Mouse (Mus musculus): ENCODE data around the gene Vipr1. TPM values are rescaled to one million over a fixed set of nuclear protein-coding genes. Genes with fewer than 3 reads are reported as not detected.
A peak's percentile ranks its signal among the peaks of the same experiment; 100 is the strongest.
"Not testable (repeated sequence)": the region's sequence is repeated elsewhere in the genome, so short reads cannot be mapped to it uniquely, and the experiment has no call there.

Gene Vipr1
- polyA plus RNA-seq (2016; fragmentation: Nextera tagmentation; extraction: Ambion mirVana) = 0.62 and 0.73 TPM in 2 replicates

GRCm38 (mm10) chr9:121642401-121643181, at the start of gene Vipr1:
Gene Vipr1 (plus strand): TSS chr9:121642716.
- Histone ChIP-seq H3K9me3 (no peaks in the 10 kb centered on the region), H3K4me1 (peaks cover 16% of the 10 kb centered on the region; the same call in 1 of the 2 replicates), H3K9ac (peak within 1 kb of the TSS; percentile 44), H3K4me3 (peak within 1 kb of the TSS; percentile 55), H3K36me3 (no peaks in the 10 kb centered on the region), H3K27ac (no peak within 1 kb of the TSS), H3K27me3 (peaks cover 67% of the 10 kb centered on the region), H3K4me2 (replicated peaks) (peak within 1 kb of the TSS; percentile 91)
- under 1% methylated on average over 79 of the region's 79 CpGs for WGBS
- peak; percentile 80 for ATAC-seq (ENCODE audit: insufficient number of reproducible peaks, insufficient read depth, low FRiP score, low TSS enrichment)

- no peak overlapping the region for H3K4me3 ChIP-seq
- H3K27me3 ChIP-seq = no peaks in the 10 kb centered on the region
- H3K27ac ChIP-seq = no peak overlapping the region
- H3K4me1 ChIP-seq = peaks cover 13% of the 10 kb centered on the region; the same call in 1 of the 2 replicates
- ATAC-seq (ENCODE audit: insufficient number of reproducible peaks, insufficient read depth, low FRiP score, low TSS enrichment) = no peak
- no peaks in the 10 kb centered on the region for H3K36me3 ChIP-seq
- WGBS = 76% methylated on average over 13 of the region's 13 CpGs
- H3K9ac ChIP-seq = no peak overlapping the region
- H3K9me3 ChIP-seq = peaks cover 5% of the 10 kb centered on the region; the same call in 1 of the 2 replicates
- H3K4me2 ChIP-seq (replicated peaks) = no peak overlapping the region
Observed at GRCm38 (mm10) chr9:121592948-121593550, 49.5 kb upstream of the Vipr1 start.

- H3K36me3 ChIP-seq; H3K27ac ChIP-seq; H3K4me3 ChIP-seq; H3K9ac ChIP-seq; H3K4me2 ChIP-seq (replicated peaks); ATAC-seq (ENCODE audit: insufficient number of reproducible peaks, insufficient read depth, low FRiP score, low TSS enrichment); H3K9me3 ChIP-seq; H3K27me3 ChIP-seq: not testable (repeated sequence)
- WGBS = 60% methylated on average over 3 of the region's 3 CpGs
- H3K4me1 ChIP-seq = peaks cover 13% of the 10 kb centered on the region; the same call in 1 of the 2 replicates
Observed at GRCm38 (mm10) chr9:121593768-121594167, 48.7 kb upstream of the Vipr1 start.

GRCm38 (mm10) chr9:121594771-121595170, 47.7 kb upstream of the Vipr1 start:
- peak overlapping the region; percentile 15; the same call in 1 of the 2 replicates for H3K9ac ChIP-seq
- no peaks in the 10 kb centered on the region for H3K9me3 ChIP-seq
- no peaks in the 10 kb centered on the region for H3K27me3 ChIP-seq
- H3K36me3 ChIP-seq = no peaks in the 10 kb centered on the region
- peaks cover 13% of the 10 kb centered on the region; the same call in 1 of the 2 replicates for H3K4me1 ChIP-seq
- no peak overlapping the region for H3K4me3 ChIP-seq
- H3K4me2 ChIP-seq (replicated peaks) = no peak overlapping the region
- H3K27ac ChIP-seq = no peak overlapping the region
- WGBS = 65% methylated on average over 4 of the region's 4 CpGs
- ATAC-seq (ENCODE audit: insufficient number of reproducible peaks, insufficient read depth, low FRiP score, low TSS enrichment) = no peak

GRCm38 (mm10) chr9:121598106-121598505, 44.4 kb upstream of the Vipr1 start:
- Histone ChIP-seq H3K4me2 (replicated peaks) (no peak overlapping the region), H3K4me3 (no peak overlapping the region), H3K27me3 (no peaks in the 10 kb centered on the region), H3K36me3 (no peaks in the 10 kb centered on the region), H3K27ac (no peak overlapping the region), H3K9me3 (no peaks in the 10 kb centered on the region), H3K4me1 (peaks cover 26% of the 10 kb centered on the region), H3K9ac (no peak overlapping the region)
- 88% methylated on average over 2 of the region's 2 CpGs for WGBS
- ATAC-seq (ENCODE audit: insufficient number of reproducible peaks, insufficient read depth, low FRiP score, low TSS enrichment) = no peak

- Histone ChIP-seq H3K4me3 (no peak overlapping the region), H3K9ac (no peak overlapping the region), H3K4me1 (peaks cover 18% of the 10 kb centered on the region), H3K4me2 (replicated peaks) (no peak overlapping the region), H3K27me3 (no peaks in the 10 kb centered on the region), H3K9me3 (no peaks in the 10 kb centered on the region), H3K27ac (no peak overlapping the region), H3K36me3 (no peaks in the 10 kb centered on the region)
- 76% methylated on average over 6 of the region's 6 CpGs for WGBS
- no peak for ATAC-seq (ENCODE audit: insufficient number of reproducible peaks, insufficient read depth, low FRiP score, low TSS enrichment)
Observed at GRCm38 (mm10) chr9:121599551-121599950, 43.0 kb upstream of the Vipr1 start.

GRCm38 (mm10) chr9:121600201-121600860, 42.2 kb upstream of the Vipr1 start:
- Histone ChIP-seq H3K9me3 (no peaks in the 10 kb centered on the region), H3K4me2 (replicated peaks) (no peak overlapping the region; the same call in 1 of the 2 replicates), H3K4me1 (peaks cover 13% of the 10 kb centered on the region), H3K9ac (no peak overlapping the region), H3K27me3 (no peaks in the 10 kb centered on the region), H3K4me3 (no peak overlapping the region), H3K36me3 (no peaks in the 10 kb centered on the region), H3K27ac (peak overlapping the region; percentile 17)
- no peak for ATAC-seq (ENCODE audit: insufficient number of reproducible peaks, insufficient read depth, low FRiP score, low TSS enrichment)
- WGBS = 43% methylated on average over 13 of the region's 13 CpGs

- no peak overlapping the region for H3K4me3 ChIP-seq
- no peak overlapping the region; the same call in 1 of the 2 replicates for H3K4me2 ChIP-seq (replicated peaks)
- H3K27ac ChIP-seq = peak overlapping the region; percentile 17
- no peaks in the 10 kb centered on the region for H3K36me3 ChIP-seq
- H3K9me3 ChIP-seq = no peaks in the 10 kb centered on the region
- peaks cover 13% of the 10 kb centered on the region for H3K4me1 ChIP-seq
- WGBS = 32% methylated on average over 6 of the region's 6 CpGs
- ATAC-seq (ENCODE audit: insufficient number of reproducible peaks, insufficient read depth, low FRiP score, low TSS enrichment) = no peak
- H3K27me3 ChIP-seq = no peaks in the 10 kb centered on the region
- no peak overlapping the region for H3K9ac ChIP-seq
Observed at GRCm38 (mm10) chr9:121600861-121601427, 41.6 kb upstream of the Vipr1 start.

- Histone ChIP-seq H3K36me3 (no peaks in the 10 kb centered on the region), H3K9ac (no peak overlapping the region), H3K4me3 (no peak overlapping the region), H3K4me2 (replicated peaks) (no peak overlapping the region), H3K27me3 (no peaks in the 10 kb centered on the region), H3K27ac (no peak overlapping the region), H3K9me3 (no peaks in the 10 kb centered on the region), H3K4me1 (peaks cover 13% of the 10 kb centered on the region)
- WGBS = 80% methylated on average over 2 of the region's 2 CpGs
- ATAC-seq (ENCODE audit: insufficient number of reproducible peaks, insufficient read depth, low FRiP score, low TSS enrichment) = no peak
Observed at GRCm38 (mm10) chr9:121602381-121602780, 40.1 kb upstream of the Vipr1 start.

GRCm38 (mm10) chr9:121605414-121606278, 36.9 kb upstream of the Vipr1 start:
- peaks cover 12% of the 10 kb centered on the region for H3K4me1 ChIP-seq
- ATAC-seq (ENCODE audit: insufficient number of reproducible peaks, insufficient read depth, low FRiP score, low TSS enrichment) = no peak
- 0 out of 2 replicates have a peak, but pooled peaks cover 2% of the 10 kb centered on the region for H3K27me3 ChIP-seq
- H3K4me2 ChIP-seq (replicated peaks) = no peak overlapping the region
- no peak overlapping the region for H3K27ac ChIP-seq
- H3K9ac ChIP-seq = no peak overlapping the region
- H3K4me3 ChIP-seq = no peak overlapping the region
- 55% methylated on average over 12 of the region's 12 CpGs for whole genome bisulfite sequencing
- no peaks in the 10 kb centered on the region for H3K36me3 ChIP-seq
- no peaks in the 10 kb centered on the region for H3K9me3 ChIP-seq

Data from embryonic facial prominence, embryonic 12.5 days (tissue).